7 mouse cellular contexts compared by ENCODE assay signal in the genomic region with DNA sequence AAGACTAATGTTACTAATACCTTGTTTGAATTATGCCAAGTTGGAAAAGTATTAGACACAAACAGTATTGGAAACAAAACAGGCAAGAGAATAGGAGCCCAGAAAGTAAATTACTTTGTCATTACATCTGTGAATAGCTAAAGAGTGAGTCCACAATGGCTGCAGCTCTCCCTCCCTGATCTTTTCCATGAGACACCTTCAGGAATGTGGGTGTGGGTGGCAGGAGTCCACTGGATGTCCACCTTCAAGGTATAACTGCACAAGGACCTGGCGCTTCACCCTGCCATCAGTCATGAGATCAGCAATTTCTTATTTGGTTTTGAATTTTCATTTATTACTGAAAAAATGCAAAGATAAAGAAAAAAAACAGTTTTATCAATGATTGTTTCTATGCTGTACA. TPM values are rescaled to one million over a fixed set of nuclear protein-coding genes. Genes with fewer than 3 reads are reported as not detected.
DNase-seq lines count a peak whose midpoint lies in the region; ATAC-seq and TF ChIP-seq lines count a peak whose summit lies in the region.

No protein-coding gene starts in this region.

- no peak overlapping the region for H3K27ac ChIP-seq in intestine, embryonic 14.5 days (ENCODE audit: low read depth)
- no peak overlapping the region for H3K27ac ChIP-seq in intestine, embryonic 16.5 days (ENCODE audit: low read length)
- H3K27ac ChIP-seq in liver, embryonic 14.5 days: no peak overlapping the region

- no peak for DNase-seq in intestine, embryonic 14.5 days (ENCODE audit: low spot score)
- peak; percentile 42 for DNase-seq in ZHBTc4 (ENCODE audit: low read depth, low spot score)
- DNase-seq in liver, embryonic 14.5 days (ENCODE audit: low read depth in 3 of 3, low spot score in 3 of 3): no peak
- DNase-seq in layer of hippocampus, adult 9-11 months: no peak
- DNase-seq in thymus, postnatal 4 days: no peak

- TF ChIP-seq CTCF in E14TG2a.4 (conservative IDR thresholded peaks at IDR 0.05; ENCODE audit: low read length): no peak
- TF ChIP-seq CTCF in liver, embryonic 14.5 days (IDR thresholded peaks at IDR 0.05; ENCODE audit: low read depth): no peak

- H3K9ac ChIP-seq in intestine, embryonic 14.5 days (ENCODE audit: low read length): no peak overlapping the region
- no peak overlapping the region for H3K9ac ChIP-seq in intestine, embryonic 16.5 days (ENCODE audit: low read depth, low read length)
- peak overlapping the region; percentile 73; the same call in 1 of the 2 replicates for H3K9ac ChIP-seq in liver, embryonic 14.5 days (replicated peaks)

- H3K4me3 ChIP-seq in intestine, embryonic 14.5 days (ENCODE audit: low read depth, low read length): 0 out of 2 replicates have a peak overlapping the region, but pooled peaks have one; percentile 55
- no peak overlapping the region for H3K4me3 ChIP-seq in intestine, embryonic 16.5 days (ENCODE audit: low read length)
- peak overlapping the region; percentile 74 for H3K4me3 ChIP-seq in E14TG2a.4 (replicated peaks; ENCODE audit: low read length)
- H3K4me3 ChIP-seq in liver, embryonic 14.5 days (ENCODE audit: insufficient read depth in 1 of 2, low read depth in 2 of 2, low read length in 2 of 2): peak overlapping the region in 1 of 2 experiments; percentile 66; a peak in 2 of 4 replicates

- no peak for TF ChIP-seq EP300 in liver, embryonic 14.5 days (IDR thresholded peaks at IDR 0.05; ENCODE audit: low read depth)

- no peaks in the 10 kb centered on the region for H3K36me3 ChIP-seq in intestine, embryonic 14.5 days (ENCODE audit: control insufficient read depth, insufficient read depth, low read length)
- no peaks in the 10 kb centered on the region for H3K36me3 ChIP-seq in intestine, embryonic 16.5 days (ENCODE audit: control insufficient read depth, insufficient read depth, low read length)
- H3K36me3 ChIP-seq in E14TG2a.4 (ENCODE audit: insufficient read depth, low read length): no peaks in the 10 kb centered on the region
- no peaks in the 10 kb centered on the region for H3K36me3 ChIP-seq in liver, embryonic 14.5 days (replicated peaks; ENCODE audit: control insufficient read depth, insufficient read depth, low read depth)

- no peaks in the 10 kb centered on the region for H3K27me3 ChIP-seq in intestine, embryonic 14.5 days (replicated peaks; ENCODE audit: control insufficient read depth, insufficient read depth, low read length)
- no peaks in the 10 kb centered on the region for H3K27me3 ChIP-seq in intestine, embryonic 16.5 days (replicated peaks; ENCODE audit: control insufficient read depth, insufficient read depth, low read length)
- peaks cover 20% of the 10 kb centered on the region for H3K27me3 ChIP-seq in E14TG2a.4 (ENCODE audit: insufficient read depth, low read length)
- no peaks in the 10 kb centered on the region for H3K27me3 ChIP-seq in liver, embryonic 14.5 days (ENCODE audit: control insufficient read depth, insufficient read depth, low read length)

- H3K4me2 ChIP-seq in intestine, embryonic 14.5 days (ENCODE audit: low read length): peak overlapping the region; percentile 84
- no peak overlapping the region for H3K4me2 ChIP-seq in intestine, embryonic 16.5 days (ENCODE audit: low read depth, low read length)
- peak overlapping the region; percentile 79 for H3K4me2 ChIP-seq in liver, embryonic 14.5 days (ENCODE audit: low read depth)

- WGBS in intestine, embryonic 14.5 days: 66% methylated on average over 1 of the region's 1 CpGs
- 79% methylated on average over 1 of the region's 1 CpGs for WGBS in intestine, embryonic 16.5 days
- 63% methylated on average over 1 of the region's 1 CpGs for WGBS in liver, embryonic 14.5 days (ENCODE audit: insufficient replicate concordance)

- ATAC-seq in intestine, embryonic 14.5 days (replicated peaks; ENCODE audit: low FRiP score, low TSS enrichment, low read depth): no peak
- no peak for ATAC-seq in intestine, embryonic 16.5 days
- no peak for ATAC-seq in liver, embryonic 14.5 days (ENCODE audit: insufficient read depth)

- peaks cover 12% of the 10 kb centered on the region; the same call in 1 of the 2 replicates for H3K4me1 ChIP-seq in intestine, embryonic 14.5 days (replicated peaks; ENCODE audit: control insufficient read depth, insufficient read depth, low read length)
- peaks cover 19% of the 10 kb centered on the region for H3K4me1 ChIP-seq in intestine, embryonic 16.5 days (ENCODE audit: control insufficient read depth, insufficient read depth, low read length)
- peaks cover 48% of the 10 kb centered on the region for H3K4me1 ChIP-seq in E14TG2a.4 (replicated peaks; ENCODE audit: low read depth, low read length)
- peaks cover 4 to 18% of the 10 kb centered on the region in 2 experiments; a peak in 3 of 4 replicates for H3K4me1 ChIP-seq in liver, embryonic 14.5 days (replicated peaks; ENCODE audit: control insufficient read depth in 2 of 2, insufficient read depth in 2 of 2, low read length in 1 of 2)

- no peaks in the 10 kb centered on the region for H3K9me3 ChIP-seq in intestine, embryonic 14.5 days (ENCODE audit: control insufficient read depth, low read length)
- no peaks in the 10 kb centered on the region for H3K9me3 ChIP-seq in intestine, embryonic 16.5 days (ENCODE audit: control insufficient read depth, low read length)
- no peaks in the 10 kb centered on the region for H3K9me3 ChIP-seq in E14TG2a.4 (ENCODE audit: low read length)
- no peaks in the 10 kb centered on the region for H3K9me3 ChIP-seq in liver, embryonic 14.5 days (ENCODE audit: control insufficient read depth, low read length)

RNA-seq across cellular contexts. Expression of gene Btn1a1, which starts 0.6 kb away (rescaled TPM):
- polyA plus RNA-seq in intestine, embryonic 14.5 days (2014; fragmentation: Nextera tagmentation; extraction: Ambion mirVana): 0.05 and 0.11 TPM in 2 replicates
- 0.07 and 0.11 TPM in 2 replicates for polyA plus RNA-seq in intestine, embryonic 16.5 days (2015; fragmentation: Nextera tagmentation; extraction: Ambion mirVana)
- 1.5 and 2.1 TPM in 2 replicates for polyA plus RNA-seq in liver, embryonic 14.5 days (2012; rRNA removed)
- polyA plus RNA-seq in liver, embryonic 14.5 days (2014; fragmentation: Nextera tagmentation; extraction: Ambion mirVana): 1.5 and 1.8 TPM in 2 replicates

RNA-seq across cellular contexts. Expression of gene Btn2a2, which starts 22.4 kb away (rescaled TPM):
- 0.14 and 0.52 TPM in 2 replicates for polyA plus RNA-seq in intestine, embryonic 14.5 days (2014; fragmentation: Nextera tagmentation; extraction: Ambion mirVana)
- 0.12 TPM in 2 replicates for polyA plus RNA-seq in intestine, embryonic 16.5 days (2015; fragmentation: Nextera tagmentation; extraction: Ambion mirVana)
- 0.01 TPM in 1 of 2 replicates, not detected in the other for polyA plus RNA-seq in liver, embryonic 14.5 days (2012; rRNA removed)
- polyA plus RNA-seq in liver, embryonic 14.5 days (2014; fragmentation: Nextera tagmentation; extraction: Ambion mirVana): not detected in 2 replicates

RNA-seq across cellular contexts. Expression of gene Abt1, which starts 42.6 kb away (rescaled TPM):
- 11.9 and 13.8 TPM in 2 replicates for polyA plus RNA-seq in intestine, embryonic 14.5 days (2014; fragmentation: Nextera tagmentation; extraction: Ambion mirVana)
- polyA plus RNA-seq in intestine, embryonic 16.5 days (2015; fragmentation: Nextera tagmentation; extraction: Ambion mirVana): 10.2 and 11.2 TPM in 2 replicates
- 2.4 and 4.0 TPM in 2 replicates for polyA plus RNA-seq in liver, embryonic 14.5 days (2012; rRNA removed)
- 5.2 and 5.3 TPM in 2 replicates for polyA plus RNA-seq in liver, embryonic 14.5 days (2014; fragmentation: Nextera tagmentation; extraction: Ambion mirVana)
